Mouse (Mus musculus) bone marrow, adult 2 months (tissue): ENCODE measurements around the gene Timmdc1.

Source experiments
- CTCF ChIP-seq: fragments of 200-500 bp; IDR thresholded peaks from 2 replicates; pipeline ENCODE4 v1.5.1; 2011; ENCODE audit warnings: low read length, control low read depth; ENCODE audit not compliant: control insufficient read depth, insufficient read depth
- POLR2A ChIP-seq: fragments of 200-500 bp; IDR thresholded peaks from 2 replicates; pipeline ENCODE4 v1.6.1; 2011; ENCODE audit warnings: low read depth, mild to moderate bottlenecking, control low read depth, low read length, borderline replicate concordance; ENCODE audit not compliant: control insufficient read depth

DNA sequence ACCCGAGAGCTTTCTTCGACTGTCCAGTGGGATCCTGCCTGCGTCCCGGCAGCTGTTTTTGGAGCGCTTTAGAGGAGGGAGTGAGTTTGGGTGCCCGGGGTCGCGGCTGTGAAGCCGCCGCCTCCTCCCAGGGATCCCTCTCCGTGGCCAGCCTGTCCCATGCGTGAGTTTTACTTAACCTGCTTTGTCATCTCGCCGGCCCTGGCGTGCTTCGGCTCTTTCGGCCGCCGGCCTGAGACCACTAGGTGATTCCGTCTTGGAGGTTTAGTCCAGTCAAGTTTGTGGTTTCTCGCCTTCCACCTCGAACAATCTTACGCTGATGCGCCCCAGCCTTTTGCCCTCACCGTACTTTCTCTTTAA lies 40.5 kb upstream of the Timmdc1 start:
- TF ChIP-seq POLR2A (no peak), CTCF (no peak)
